Mouse (Mus musculus) left cerebral cortex, adult 11 months (tissue): ENCODE results near the gene Gm3106.
"Not testable (repeated sequence)": the region's sequence is repeated elsewhere in the genome, so short reads cannot be mapped to it uniquely, and the experiment has no call there.

ENCODE experiments used
- DNase-seq: peaks from one replicate; pipeline ENCODE4 v3.0.0; 2022; ENCODE audit warnings: low spot score

Gm3106 gene

DNA sequence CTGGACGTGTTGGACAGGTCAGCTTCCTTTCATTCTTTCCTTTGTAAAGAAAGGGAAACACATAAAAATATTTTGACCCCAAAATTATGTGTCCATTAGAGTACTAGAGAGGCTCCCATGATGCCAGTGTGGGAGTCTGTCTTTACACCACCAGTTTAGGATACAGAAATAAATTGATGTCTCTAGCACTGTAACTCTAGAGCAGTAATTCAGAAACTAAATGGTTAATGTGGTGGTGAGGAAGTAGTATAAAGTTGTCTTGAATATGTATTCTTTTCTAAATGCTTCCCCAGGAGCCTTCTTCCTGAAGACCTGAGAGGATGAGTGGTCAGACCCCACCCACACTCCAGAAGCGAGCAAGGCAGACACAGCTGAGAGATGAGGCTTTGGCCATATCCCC is at the start of gene Gm3106:
Gene Gm3106, plus strand, starts transcription at position 301 of the 400 bp plus-strand sequence.
- not testable (repeated sequence) for DNase-seq
